Mouse (Mus musculus) liver, postnatal 0 days (tissue): ENCODE results near the gene Zmat5. TPM values are rescaled to one million over a fixed set of nuclear protein-coding genes. Genes with fewer than 3 reads are reported as not detected.
A peak's percentile ranks its signal among the peaks of the same experiment; 100 is the strongest.
"Not testable (repeated sequence)": the region's sequence is repeated elsewhere in the genome, so short reads cannot be mapped to it uniquely, and the experiment has no call there.

Experiments used
- ATAC-seq: fragments of 200-750 bp; cut with Nextera tagmentation; 2 replicates; pipeline ENCODE4 v1.8.0; 2017; ENCODE audit warnings: mild to moderate bottlenecking, moderate library complexity
- DNase-seq: peaks from one replicate; pipeline ENCODE4 v3.0.0-alpha.2; 2016
- H3K27ac ChIP-seq: fragments of 300-500 bp; sonication (generic); 2 replicates; pipeline ENCODE4 v1.5.1; 2014; ENCODE audit warnings: antibody characterized with exemption, moderate library complexity, mild to moderate bottlenecking, low read depth
- H3K27me3 ChIP-seq: fragments of 300-500 bp; sonication (generic); 2 replicates; pipeline ENCODE4 v1.6.1; 2014; ENCODE audit warnings: low read length, control low read depth, mixed read lengths; ENCODE audit not compliant: insufficient read depth
- H3K36me3 ChIP-seq: fragments of 300-500 bp; sonication (generic); replicated peaks from 2 replicates; pipeline ENCODE4 v1.6.1; 2014; ENCODE audit warnings: mild to moderate bottlenecking, control low read depth, low read length, moderate library complexity, mixed read lengths; ENCODE audit not compliant: insufficient read depth
- H3K4me1 ChIP-seq: fragments of 300-500 bp; sonication (generic); 2 replicates; pipeline ENCODE4 v1.6.1; 2014; ENCODE audit warnings: antibody characterized with exemption, mild to moderate bottlenecking, control low read depth; ENCODE audit not compliant: insufficient read depth
- H3K4me2 ChIP-seq: fragments of 300-500 bp; sonication (generic); 2 replicates; pipeline ENCODE4 v1.6.1; 2014; ENCODE audit warnings: low read depth, mild to moderate bottlenecking, low read length, moderate library complexity, mixed read lengths
- H3K4me3 ChIP-seq: fragments of 300-500 bp; sonication (generic); 2 replicates; pipeline ENCODE4 v1.5.1; 2014; ENCODE audit warnings: low read depth, low read length
- H3K9ac ChIP-seq: fragments of 300-500 bp; sonication (generic); replicated peaks from 2 replicates; pipeline ENCODE4 v1.6.1; 2014; ENCODE audit warnings: mild to moderate bottlenecking, moderate library complexity
- H3K9me3 ChIP-seq: fragments of 300-500 bp; sonication (generic); 2 replicates; pipeline ENCODE4 v1.6.1; 2016; ENCODE audit warnings: mild to moderate bottlenecking, control low read depth, low read length, mixed read lengths
- CTCF ChIP-seq: sonication (generic); IDR thresholded peaks from 2 replicates; pipeline ENCODE4 v1.5.1; 2016; ENCODE audit warnings: antibody characterized with exemption, low read depth
- EP300 ChIP-seq: IDR thresholded peaks from 2 replicates; pipeline ENCODE4 v1.6.1; 2016; ENCODE audit warnings: antibody characterized with exemption, low read depth, mild to moderate bottlenecking
- WGBS: fragments of 180-500 bp; shearing (Covaris S2); extraction: QIAGEN DNeasy Blood & Tissue Kit; methylation state at CpG from one replicate; pipeline ENCODE4 v1.1.7; 2014; ENCODE audit not compliant: insufficient replicate concordance; 5-methylcytosine and 5-hydroxymethylcytosine counted together
- polyA plus RNA-seq: library from polyadenylated mRNA; unstranded; fragments of >200 nt; fragmentation: Nextera tagmentation; extraction: Ambion mirVana; gene quantifications from 2 replicates; pipeline ENCODE4 v1.2.1, GENCODE M21; 2015

The Zmat5 gene
- polyA plus RNA-seq, 1 experiment from 2014 or later, result 18.6 TPM

GRCm38 (mm10) chr11:4692162-4692561 is 12.3 kb upstream of the Zmat5 start:
- no peaks in the 10 kb centered on the region for H3K9me3 ChIP-seq
- H3K36me3 ChIP-seq, result no peaks in the 10 kb centered on the region
- H3K27me3 ChIP-seq, result no peaks in the 10 kb centered on the region
- DNase-seq, result no peak
- 0 out of 2 replicates have a peak, but pooled peaks cover 4% of the 10 kb centered on the region for H3K4me1 ChIP-seq
- WGBS, result 75% methylated on average over 11 of the region's 11 CpGs
- H3K9ac ChIP-seq, result no peak overlapping the region
- TF ChIP-seq CTCF (no peak), EP300 (no peak)
- H3K4me2 ChIP-seq, result no peak overlapping the region
- ATAC-seq, result no peak
- no peak overlapping the region for H3K4me3 ChIP-seq
- H3K27ac ChIP-seq, result no peak overlapping the region

DNA sequence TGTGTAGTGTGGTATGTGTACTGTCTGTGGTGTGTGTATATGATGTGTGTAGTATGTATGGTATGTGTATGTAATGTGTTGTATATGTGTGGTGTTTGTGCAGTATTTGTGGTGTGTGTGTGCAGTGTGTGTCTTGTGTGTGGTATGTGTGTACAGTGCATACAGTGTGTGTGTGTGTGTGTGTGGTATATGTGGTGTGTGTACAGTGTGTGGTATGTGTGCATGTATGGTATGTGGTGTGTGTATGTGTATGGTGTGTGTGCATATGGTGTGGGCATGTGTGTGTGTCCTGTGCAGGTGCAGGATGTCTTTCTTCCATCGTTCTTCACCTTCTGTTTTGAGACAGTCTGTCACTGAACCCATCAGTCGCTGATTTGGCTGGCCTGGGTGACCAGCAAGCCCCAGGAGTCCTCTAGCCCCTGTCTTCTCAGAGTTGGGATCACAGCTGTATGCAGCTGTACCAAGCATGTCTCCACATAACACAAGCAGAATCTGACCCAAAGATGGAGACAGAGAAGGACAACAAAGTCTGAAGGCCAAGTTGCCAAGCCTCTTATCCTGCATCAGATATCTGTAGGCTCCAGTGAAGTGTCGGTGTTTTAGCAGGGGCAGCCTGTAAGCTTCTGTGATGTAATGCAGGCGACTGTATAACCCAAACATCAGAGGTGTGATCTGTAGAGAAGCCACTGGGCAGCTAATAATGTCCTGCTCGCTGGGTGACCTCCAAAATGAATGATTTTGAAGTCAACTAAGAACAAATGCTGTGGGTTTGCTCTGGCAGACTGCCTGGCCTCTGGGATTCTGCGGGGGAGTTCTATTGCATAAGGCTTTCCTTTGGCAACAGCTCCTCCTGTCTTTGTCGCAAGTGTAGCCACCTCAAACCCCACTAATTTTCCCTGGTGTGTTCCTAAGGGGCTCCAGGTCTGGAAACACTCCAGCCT is 7.2 kb upstream of the Zmat5 start:
- Histone ChIP-seq H3K36me3 (peaks cover 11% of the 10 kb centered on the region), H3K4me2 (no peak overlapping the region), H3K9me3 (no peaks in the 10 kb centered on the region), H3K4me3 (no peak overlapping the region), H3K4me1 (peaks cover 6% of the 10 kb centered on the region; the same call in 1 of the 2 replicates), H3K9ac (no peak overlapping the region), H3K27ac (no peak overlapping the region), H3K27me3 (no peaks in the 10 kb centered on the region)
- no peak for TF ChIP-seq EP300
- peak; percentile 63 for TF ChIP-seq CTCF
- ATAC-seq, result peak; percentile 78
- WGBS, result 31% methylated on average over 7 of the region's 7 CpGs
- DNase-seq, result peak; percentile 76

DNA sequence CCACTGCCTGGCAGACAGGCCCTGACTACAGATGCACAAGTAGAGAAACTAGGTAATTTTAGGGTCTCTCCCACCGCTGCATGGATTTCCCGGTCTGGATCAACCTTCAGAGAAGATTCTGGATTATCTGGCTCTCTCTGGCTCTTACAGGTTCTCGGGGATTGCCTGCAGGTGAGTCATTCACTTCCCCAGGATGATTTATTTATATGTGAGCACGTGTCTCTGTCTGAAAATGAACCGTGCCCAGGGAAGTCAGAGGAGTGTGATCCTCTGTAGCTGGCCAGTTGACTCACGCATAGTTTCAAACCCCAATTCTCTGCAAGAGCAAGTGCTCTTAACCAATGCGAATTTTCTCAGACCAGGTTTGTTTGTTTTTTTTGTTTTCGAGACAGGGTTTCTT is 3.8 kb upstream of the Zmat5 start:
- Histone ChIP-seq H3K9ac (no peak overlapping the region), H3K36me3 (peaks cover 11% of the 10 kb centered on the region), H3K4me2 (no peak overlapping the region), H3K27me3 (no peaks in the 10 kb centered on the region), H3K4me1 (peaks cover 22% of the 10 kb centered on the region), H3K9me3 (no peaks in the 10 kb centered on the region), H3K27ac (no peak overlapping the region), H3K4me3 (no peak overlapping the region)
- TF ChIP-seq CTCF (no peak), EP300 (no peak)
- ATAC-seq (no peak), DNase-seq (no peak)
- WGBS, result 79% methylated on average over 8 of the region's 8 CpGs

DNA sequence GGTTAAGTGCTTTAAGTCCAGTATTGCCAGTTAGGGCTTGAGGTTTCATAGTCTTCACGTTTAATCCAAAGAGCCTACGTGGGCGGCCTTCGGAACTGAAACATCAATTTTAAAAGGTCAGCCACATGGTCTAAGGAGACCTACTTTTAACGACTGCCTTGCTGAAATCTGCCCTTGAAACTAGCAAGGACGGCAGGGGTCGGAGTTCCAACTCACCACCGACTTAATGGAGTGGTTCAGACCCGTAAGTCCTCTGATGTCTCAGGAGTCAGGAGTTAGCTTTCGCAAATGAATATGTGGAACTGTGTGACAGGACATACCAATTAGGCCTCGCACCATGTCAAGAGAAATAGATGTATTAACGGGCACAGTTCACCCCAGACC is 798 bp upstream of the Zmat5 start:
- no peaks in the 10 kb centered on the region for H3K9me3 ChIP-seq
- H3K4me1 ChIP-seq, result peaks cover 20% of the 10 kb centered on the region
- H3K27ac ChIP-seq, result peak overlapping the region; percentile 88
- peak overlapping the region; percentile 99 for H3K4me2 ChIP-seq
- TF ChIP-seq CTCF (no peak), EP300 (no peak)
- peak overlapping the region; percentile 78 for H3K4me3 ChIP-seq
- H3K36me3 ChIP-seq, result peaks cover 11% of the 10 kb centered on the region
- ATAC-seq, result peak; percentile 2
- no peak for DNase-seq
- H3K9ac ChIP-seq, result peak overlapping the region; percentile 83
- 1% methylated on average over 12 of the region's 12 CpGs for WGBS
- H3K27me3 ChIP-seq, result no peaks in the 10 kb centered on the region

DNA sequence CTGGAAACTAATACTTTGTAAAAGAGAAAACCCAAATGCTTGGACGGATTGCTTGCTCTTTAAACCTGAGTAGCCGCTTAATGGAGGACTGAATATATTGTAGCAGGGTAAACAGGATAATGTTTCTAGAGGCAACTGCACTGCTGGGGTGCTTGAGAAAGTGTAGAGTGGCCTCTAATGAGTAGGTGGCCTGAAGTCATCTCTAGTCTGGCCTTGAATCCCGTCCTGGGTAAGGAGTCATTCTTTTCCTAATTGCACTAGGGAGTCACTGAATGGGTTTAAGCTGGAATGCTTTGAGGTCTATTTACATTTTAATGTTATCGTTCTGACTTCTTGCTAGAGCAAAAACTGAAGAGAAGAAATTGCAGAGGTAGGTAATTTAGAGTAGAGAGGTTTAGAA is 700 bp downstream of the Zmat5 start:
- no peak for DNase-seq
- peaks cover 20% of the 10 kb centered on the region for H3K4me1 ChIP-seq
- WGBS, result 16% methylated on average over 4 of the region's 4 CpGs
- TF ChIP-seq CTCF (no peak), EP300 (no peak)
- H3K36me3 ChIP-seq, result peaks cover 11% of the 10 kb centered on the region
- H3K27ac ChIP-seq, result peak overlapping the region; percentile 77
- peak overlapping the region; percentile 84 for H3K9ac ChIP-seq
- peak overlapping the region; percentile 99 for H3K4me2 ChIP-seq
- H3K9me3 ChIP-seq, result no peaks in the 10 kb centered on the region
- ATAC-seq, result no peak
- H3K4me3 ChIP-seq, result peak overlapping the region; percentile 78
- H3K27me3 ChIP-seq, result no peaks in the 10 kb centered on the region

DNA sequence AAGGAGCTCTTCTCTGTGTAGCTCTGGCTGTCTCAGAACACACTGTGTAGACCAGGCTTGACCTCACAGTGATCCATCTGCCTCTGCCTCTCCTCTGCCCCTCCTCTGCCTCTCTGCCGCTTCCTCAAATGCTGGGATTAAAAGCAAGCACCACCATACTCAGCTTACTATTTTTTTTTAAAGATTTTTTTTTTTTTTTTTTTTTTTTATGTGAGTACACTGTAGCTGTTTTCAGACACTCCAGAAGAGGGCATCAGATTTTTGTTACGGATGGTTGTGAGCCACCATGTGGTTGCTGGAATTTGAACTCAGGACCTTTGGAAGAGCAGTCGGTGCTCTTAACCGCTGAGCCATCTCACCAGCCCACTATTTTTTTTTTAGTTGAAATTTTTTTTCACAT is 5.7 kb downstream of the Zmat5 start:
- not testable (repeated sequence) for DNase-seq, H3K4me3 ChIP-seq, H3K4me2 ChIP-seq, H3K27ac ChIP-seq, H3K4me1 ChIP-seq, H3K9me3 ChIP-seq, H3K9ac ChIP-seq, H3K36me3 ChIP-seq, H3K27me3 ChIP-seq
- 82% methylated on average over 4 of the region's 4 CpGs for WGBS
- ATAC-seq, result 0 out of 2 replicates have a peak, but pooled peaks have one; percentile 5
